Mouse (Mus musculus) embryonic facial prominence, embryonic 11.5 days (tissue): ENCODE results near the gene Chdh. TPM values are rescaled to one million over a fixed set of nuclear protein-coding genes. Genes with fewer than 3 reads are reported as not detected.

Source experiments
- ATAC-seq: fragments of 200-750 bp; cut with Nextera tagmentation; replicated peaks from 2 replicates; pipeline ENCODE4 v1.8.0; 2017; ENCODE audit warnings: low read depth; ENCODE audit not compliant: insufficient number of reproducible peaks, low FRiP score, low TSS enrichment
- DNase-seq: peaks from one replicate; pipeline ENCODE4 v3.0.0-alpha.2; 2015; ENCODE audit warnings: low spot score
- H3K27ac ChIP-seq: fragments of 300-500 bp; sonication (generic); replicated peaks from 2 replicates; pipeline ENCODE4 v1.5.1; 2014; ENCODE audit warnings: mild to moderate bottlenecking, low read depth, low read length, control low read depth
- H3K27me3 ChIP-seq: fragments of 300-500 bp; sonication (generic); 2 replicates; pipeline ENCODE4 v1.6.1; 2014; ENCODE audit warnings: mild to moderate bottlenecking, low read length, moderate library complexity, mixed read lengths; ENCODE audit not compliant: control insufficient read depth, insufficient read depth
- H3K36me3 ChIP-seq: fragments of 300-500 bp; sonication (generic); replicated peaks from 2 replicates; pipeline ENCODE4 v1.6.1; 2014; ENCODE audit warnings: low read depth, mild to moderate bottlenecking, low read length, moderate library complexity, mixed read lengths; ENCODE audit not compliant: control insufficient read depth, insufficient read depth
- H3K4me1 ChIP-seq: fragments of 300-500 bp; sonication (generic); 2 replicates; pipeline ENCODE4 v1.6.1; 2014; ENCODE audit warnings: low read length, mixed read lengths; ENCODE audit not compliant: control insufficient read depth, insufficient read depth
- H3K4me2 ChIP-seq: fragments of 300-500 bp; sonication (generic); 2 replicates; pipeline ENCODE4 v1.6.1; 2014; ENCODE audit warnings: low read depth, mild to moderate bottlenecking, control low read depth, low read length, moderate library complexity
- H3K4me3 ChIP-seq: fragments of 300-500 bp; sonication (generic); 2 replicates; pipeline ENCODE4 v1.5.1; 2014; ENCODE audit warnings: low read depth, low read length, control low read depth
- H3K9ac ChIP-seq: fragments of 300-500 bp; sonication (generic); replicated peaks from 2 replicates; pipeline ENCODE4 v1.6.1; 2014; ENCODE audit warnings: mild to moderate bottlenecking, control low read depth, low read length
- H3K9me3 ChIP-seq: fragments of 300-500 bp; sonication (generic); replicated peaks from 2 replicates; pipeline ENCODE4 v1.6.1; 2016; ENCODE audit warnings: mild to moderate bottlenecking, low read length, inconsistent platforms, mixed read lengths; ENCODE audit not compliant: control insufficient read depth
- WGBS: fragments of 180-500 bp; shearing (Covaris S2); extraction: QIAGEN DNeasy Blood & Tissue Kit; methylation state at CpG from one replicate; pipeline ENCODE4 v1.1.7; 2014; 5-methylcytosine and 5-hydroxymethylcytosine counted together
- polyA plus RNA-seq: library from polyadenylated mRNA; unstranded; fragments of >200 nt; fragmentation: Nextera tagmentation; extraction: Ambion mirVana; gene quantifications from 2 replicates; pipeline ENCODE4 v1.2.1, GENCODE M21; 2014

Gene Chdh
- polyA plus RNA-seq, 1 experiment from 2014 or later = not detected

DNA sequence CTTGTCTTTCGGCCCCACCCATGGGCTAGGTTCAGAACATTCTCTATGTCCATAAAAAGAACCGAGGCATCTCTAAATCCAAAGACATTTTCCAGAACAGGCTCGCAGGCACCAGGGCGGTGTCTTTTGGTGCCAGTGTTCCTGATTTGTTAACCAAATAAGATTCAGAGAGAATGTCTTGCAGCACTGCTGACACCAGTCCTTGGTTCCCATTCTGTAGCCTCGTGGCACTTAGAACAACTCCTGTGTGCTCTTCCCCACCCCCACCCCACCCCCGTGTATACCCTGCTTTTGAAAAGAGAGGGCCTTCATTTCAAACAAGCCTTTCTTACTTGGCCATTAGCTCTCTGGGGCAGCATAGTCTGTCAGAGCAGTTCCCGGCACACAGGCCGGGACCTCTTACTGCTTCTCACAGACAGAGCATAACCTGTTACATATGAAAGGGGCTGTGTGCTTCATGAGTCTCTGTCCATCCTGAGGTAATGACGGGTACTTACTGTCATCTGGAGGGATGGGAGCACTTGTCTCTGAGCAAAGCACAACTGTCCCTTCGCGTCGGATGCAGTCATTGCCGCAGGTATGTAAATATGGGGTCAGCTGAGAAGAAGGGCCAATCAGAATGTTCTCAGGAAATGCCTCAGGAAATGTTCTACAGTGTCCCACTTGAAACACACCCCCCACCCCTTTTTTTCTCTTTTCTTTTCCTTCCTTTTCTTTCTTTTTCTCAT is 9.9 kb upstream of the Chdh start:
- H3K4me2 ChIP-seq = no peak overlapping the region
- H3K9me3 ChIP-seq = no peaks in the 10 kb centered on the region
- H3K4me1 ChIP-seq = no peaks in the 10 kb centered on the region
- no peak overlapping the region for H3K4me3 ChIP-seq
- ATAC-seq (no peak), DNase-seq (no peak)
- H3K27me3 ChIP-seq = no peaks in the 10 kb centered on the region
- peaks cover 9% of the 10 kb centered on the region for H3K36me3 ChIP-seq
- 76% methylated on average over 13 of the region's 13 CpGs for WGBS
- no peak overlapping the region for H3K27ac ChIP-seq
- H3K9ac ChIP-seq = no peak overlapping the region

DNA sequence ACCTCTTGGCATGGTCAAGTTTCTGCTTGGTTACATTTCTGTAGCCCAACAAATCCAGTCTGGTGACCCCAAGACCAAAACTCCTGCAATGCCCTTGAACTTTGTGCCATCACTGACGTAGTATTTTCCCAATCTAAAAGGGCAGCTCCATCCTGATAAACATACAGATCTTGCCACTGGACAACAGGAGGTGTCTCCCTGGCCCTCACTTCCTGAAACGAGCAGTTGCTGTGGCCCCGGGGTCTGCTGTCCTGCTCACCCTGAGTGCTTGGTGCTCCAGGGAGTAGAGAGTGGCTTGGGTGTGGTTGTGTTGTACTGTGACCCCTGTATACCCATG is 9.4 kb upstream of the Chdh start:
- 81% methylated on average over 3 of the region's 3 CpGs for WGBS
- Histone ChIP-seq H3K9me3 (no peaks in the 10 kb centered on the region), H3K4me3 (no peak overlapping the region), H3K27ac (no peak overlapping the region), H3K4me1 (no peaks in the 10 kb centered on the region), H3K4me2 (no peak overlapping the region), H3K9ac (no peak overlapping the region), H3K27me3 (no peaks in the 10 kb centered on the region), H3K36me3 (peaks cover 7% of the 10 kb centered on the region; the same call in 1 of the 2 replicates)
- no peak for DNase-seq
- ATAC-seq = no peak

DNA sequence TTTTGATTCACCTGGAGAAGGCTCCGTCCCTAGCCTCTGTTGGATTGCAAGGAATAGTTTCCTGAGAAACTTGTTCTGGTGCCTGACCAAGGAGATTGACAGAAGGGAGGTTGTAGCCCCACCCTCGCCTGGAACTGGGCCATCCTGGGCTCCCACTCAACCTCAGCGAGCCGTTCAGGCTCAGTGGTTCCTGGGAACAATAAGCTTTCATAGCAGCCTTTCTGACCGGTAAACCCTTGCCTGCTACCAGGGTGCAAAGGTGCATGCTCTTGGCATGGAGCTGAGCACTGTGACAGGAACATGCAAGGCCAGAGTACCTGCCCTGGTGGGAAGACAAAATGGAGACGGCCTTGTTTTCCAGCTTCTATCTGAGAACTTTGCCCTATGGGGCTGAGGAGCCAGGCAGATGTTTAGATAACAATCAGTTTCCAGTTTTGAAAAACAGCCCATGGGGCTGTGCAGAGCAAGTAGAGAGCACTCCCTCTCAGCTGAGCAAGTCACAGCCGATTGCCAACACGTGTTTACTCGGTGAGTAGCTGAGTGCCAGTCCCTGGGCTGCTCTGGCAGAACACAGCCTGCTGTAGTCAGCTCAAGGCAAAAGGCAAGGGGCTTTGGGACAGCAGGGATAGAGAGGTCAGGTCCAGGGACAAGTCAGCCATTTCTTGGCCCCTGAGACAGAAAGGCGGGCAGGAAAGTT is 1.2 kb downstream of the Chdh start:
- DNase-seq (no peak), ATAC-seq (no peak)
- no peaks in the 10 kb centered on the region; the same call in 1 of the 2 replicates for H3K4me1 ChIP-seq
- no peaks in the 10 kb centered on the region for H3K36me3 ChIP-seq
- H3K27me3 ChIP-seq = peaks cover 12% of the 10 kb centered on the region
- no peaks in the 10 kb centered on the region for H3K9me3 ChIP-seq
- H3K27ac ChIP-seq = no peak overlapping the region
- no peak overlapping the region for H3K4me3 ChIP-seq
- 73% methylated on average over 10 of the region's 10 CpGs for WGBS
- H3K4me2 ChIP-seq = no peak overlapping the region
- H3K9ac ChIP-seq = no peak overlapping the region

DNA sequence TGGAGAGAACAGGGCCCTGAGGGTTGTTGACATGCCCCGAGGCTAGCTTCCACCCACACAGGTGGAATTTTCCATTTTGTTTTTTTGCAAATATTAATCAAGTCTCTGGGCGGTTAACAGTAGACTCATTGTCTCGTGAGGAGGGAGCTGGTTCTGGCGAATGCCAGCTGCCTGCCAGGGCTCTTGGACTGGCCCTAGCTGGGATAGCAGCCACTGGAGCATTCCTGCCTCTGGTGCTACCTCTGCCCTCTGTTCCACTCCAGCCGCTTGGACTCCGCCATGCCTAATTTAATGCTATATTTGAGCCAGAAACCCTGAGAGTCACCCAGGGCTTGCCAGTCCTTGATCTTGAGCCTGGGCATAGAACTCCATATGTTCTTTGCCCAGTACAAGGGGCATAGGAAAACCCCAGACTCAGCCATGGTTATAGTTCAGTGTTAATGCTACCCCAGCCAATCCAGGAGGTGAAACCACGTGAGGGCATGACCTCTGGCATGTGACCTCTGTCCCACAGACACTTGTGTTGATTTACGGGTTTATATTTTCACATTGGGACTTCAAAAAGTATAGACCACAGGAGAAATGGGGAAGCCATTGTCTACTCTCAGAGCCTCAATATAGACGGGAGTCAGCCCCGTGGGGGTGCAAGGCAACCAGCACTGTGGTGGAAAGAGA is 3.2 kb downstream of the Chdh start:
- no peak overlapping the region for H3K4me2 ChIP-seq
- no peaks in the 10 kb centered on the region; the same call in 1 of the 2 replicates for H3K4me1 ChIP-seq
- H3K27me3 ChIP-seq = peaks cover 12% of the 10 kb centered on the region
- ATAC-seq (no peak), DNase-seq (no peak)
- H3K9me3 ChIP-seq = no peaks in the 10 kb centered on the region
- H3K4me3 ChIP-seq = no peak overlapping the region
- H3K36me3 ChIP-seq = no peaks in the 10 kb centered on the region
- WGBS = 78% methylated on average over 10 of the region's 10 CpGs
- H3K9ac ChIP-seq = no peak overlapping the region
- H3K27ac ChIP-seq = no peak overlapping the region

DNA sequence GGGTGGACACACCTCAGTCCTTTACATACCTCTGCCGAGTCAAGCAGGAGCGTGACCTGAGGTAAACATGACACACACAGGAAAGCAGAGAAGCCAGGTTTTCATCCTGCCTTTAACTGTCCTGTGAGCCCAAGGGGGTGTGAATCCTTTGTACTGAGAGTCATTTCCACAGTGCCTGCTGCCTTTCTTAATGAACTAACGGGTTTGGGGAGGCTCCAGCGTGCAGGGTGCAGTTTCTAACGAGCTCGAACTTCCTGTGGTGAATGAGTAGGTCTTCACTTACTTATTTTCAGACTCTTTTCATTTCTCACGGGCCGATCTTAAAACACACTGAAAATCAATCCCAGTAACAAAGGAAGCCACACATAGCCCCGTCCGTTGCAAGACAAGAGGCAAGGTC is 5.7 kb downstream of the Chdh start:
- DNase-seq = no peak
- Histone ChIP-seq H3K9me3 (no peaks in the 10 kb centered on the region), H3K36me3 (no peaks in the 10 kb centered on the region), H3K4me1 (no peaks in the 10 kb centered on the region), H3K27ac (no peak overlapping the region), H3K4me3 (no peak overlapping the region), H3K4me2 (no peak overlapping the region), H3K9ac (no peak overlapping the region), H3K27me3 (peaks cover 4% of the 10 kb centered on the region)
- no peak for ATAC-seq
- WGBS = 65% methylated on average over 10 of the region's 10 CpGs

DNA sequence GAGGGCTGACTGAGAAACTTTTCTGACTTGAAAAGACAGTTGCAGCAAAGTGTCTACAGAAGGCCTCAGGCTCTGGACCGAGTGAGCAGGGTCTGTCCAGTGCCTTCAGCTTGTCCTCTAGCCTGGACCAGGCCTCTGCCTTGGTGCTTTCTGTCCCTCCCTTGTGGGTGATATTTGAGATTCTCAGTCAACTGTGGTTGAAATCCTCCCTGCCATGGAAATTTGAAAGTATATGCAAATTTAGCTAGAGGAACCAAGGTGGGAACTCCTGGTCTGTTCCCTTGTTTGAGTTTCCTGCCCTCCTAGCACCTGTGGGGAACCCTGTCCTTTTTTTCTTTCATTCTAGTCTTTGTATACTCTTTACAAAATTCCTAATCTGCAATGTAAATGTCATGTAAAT is 6.2 kb downstream of the Chdh start:
- Histone ChIP-seq H3K4me2 (no peak overlapping the region), H3K4me1 (no peaks in the 10 kb centered on the region), H3K4me3 (no peak overlapping the region), H3K9me3 (no peaks in the 10 kb centered on the region), H3K27ac (no peak overlapping the region), H3K27me3 (no peaks in the 10 kb centered on the region), H3K36me3 (no peaks in the 10 kb centered on the region), H3K9ac (no peak overlapping the region)
- ATAC-seq (no peak), DNase-seq (no peak)
- WGBS = 63% methylated on average over 1 of the region's 1 CpGs

DNA sequence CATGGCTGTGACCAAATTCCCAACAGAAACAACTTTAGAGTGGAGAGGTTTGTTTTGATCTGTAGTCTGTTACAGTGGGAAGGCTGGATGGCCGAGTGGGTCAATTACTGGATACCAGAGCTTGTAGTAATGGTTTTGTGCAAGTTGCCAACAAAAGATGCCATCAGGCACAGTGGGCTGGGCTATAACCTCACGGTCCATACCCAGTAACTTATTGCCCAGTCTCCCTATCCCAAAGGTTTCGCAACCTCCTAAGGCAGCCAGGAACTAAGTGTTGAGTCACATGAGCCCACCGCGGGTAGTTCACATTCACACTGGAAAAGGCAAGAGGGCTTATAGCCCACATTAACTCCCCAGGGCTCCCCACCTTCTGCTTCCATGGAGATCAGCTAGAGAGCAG is 7.8 kb downstream of the Chdh start:
- no peaks in the 10 kb centered on the region for H3K9me3 ChIP-seq
- no peaks in the 10 kb centered on the region for H3K4me1 ChIP-seq
- no peaks in the 10 kb centered on the region for H3K36me3 ChIP-seq
- no peak for DNase-seq
- H3K4me3 ChIP-seq = no peak overlapping the region
- no peak for ATAC-seq
- H3K9ac ChIP-seq = no peak overlapping the region
- H3K27ac ChIP-seq = no peak overlapping the region
- no peak overlapping the region for H3K4me2 ChIP-seq
- 91% methylated on average over 5 of the region's 5 CpGs for WGBS
- H3K27me3 ChIP-seq = no peaks in the 10 kb centered on the region
